Mouse (Mus musculus): Measurements from ENCODE around the gene Bcl7c.

DNA sequence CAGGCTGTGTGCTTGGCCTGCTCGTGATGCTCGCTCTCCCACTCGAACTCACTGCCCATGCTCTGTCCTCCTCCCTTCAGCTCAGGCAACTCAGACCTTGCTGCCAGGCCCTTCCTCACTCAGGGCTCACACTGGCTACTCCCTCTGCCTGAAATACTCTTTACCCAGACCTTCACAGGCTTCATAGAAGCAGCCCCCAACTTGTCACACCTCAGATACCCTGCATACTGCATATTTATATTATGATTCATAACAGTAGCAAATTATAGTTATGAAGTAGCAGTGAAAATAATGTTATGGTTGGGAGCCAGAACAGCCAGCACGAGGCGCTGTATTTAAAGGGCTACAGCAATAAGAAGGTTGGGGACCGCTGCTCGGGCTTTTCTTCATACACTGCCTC lies 19.8 kb downstream of the Bcl7c start:
- TF ChIP-seq GATA1 (IDR thresholded peaks at IDR 0.05; ENCODE audit: borderline replicate concordance, low read length) (no peak), FLI1 (IDR thresholded peaks at IDR 0.05; ENCODE audit: low read length) (no peak)
